Mouse (Mus musculus) heart, postnatal 14 days (tissue): ENCODE results near the gene Hoxa4. TPM values are rescaled to one million over a fixed set of nuclear protein-coding genes. Genes with fewer than 3 reads are reported as not detected.

Experiments used
- DNase-seq, 2 experiments: peaks; one replicate each; pipeline ENCODE4 v3.0.0; 2021 to 2022
- intact Hi-C: fragments of 180-260 bp; cut with DNase I; formaldehyde crosslinking; loops from one replicate; pipeline ENCODE4 v1.15.1; 2025
- total RNA-seq, 2 experiments: library from RNA; stranded (reverse); gene quantifications; 2 replicates each; pipeline ENCODE4 v1.2.3; 2021

The Hoxa4 gene
- total RNA-seq, 2 experiments from 2014 or later = 0.44 to 0.62 TPM

DNA sequence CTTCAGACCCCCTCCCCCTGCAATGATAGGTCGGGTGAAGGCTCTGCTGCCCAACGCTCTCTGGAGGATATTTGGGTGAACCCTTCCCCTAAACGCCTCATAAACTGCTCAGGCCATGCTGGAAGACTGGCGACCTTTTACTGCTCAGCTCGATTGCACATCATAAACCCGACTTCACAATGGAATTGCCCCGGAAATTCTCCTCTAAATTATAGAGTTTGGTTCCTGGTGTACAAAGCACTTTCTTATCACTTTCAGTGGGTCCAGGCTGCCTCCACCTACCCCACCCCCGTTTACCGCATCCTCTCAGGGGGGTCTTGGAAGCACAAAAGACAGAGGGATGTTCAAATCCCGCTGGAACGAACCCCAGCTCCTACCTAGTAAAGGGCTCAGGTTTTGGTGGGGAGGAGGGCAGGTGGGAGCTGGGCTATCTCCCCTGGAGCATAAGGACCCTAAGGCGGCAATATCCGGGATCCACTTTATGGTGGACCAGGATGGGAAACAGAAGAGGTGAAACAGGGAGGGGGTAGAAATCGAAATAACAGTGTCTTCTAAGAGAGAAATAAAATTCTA, 27.2 kb upstream of the Hoxa4 start:
- intact Hi-C loops = no loop called here
- DNase-seq = no peak

DNA sequence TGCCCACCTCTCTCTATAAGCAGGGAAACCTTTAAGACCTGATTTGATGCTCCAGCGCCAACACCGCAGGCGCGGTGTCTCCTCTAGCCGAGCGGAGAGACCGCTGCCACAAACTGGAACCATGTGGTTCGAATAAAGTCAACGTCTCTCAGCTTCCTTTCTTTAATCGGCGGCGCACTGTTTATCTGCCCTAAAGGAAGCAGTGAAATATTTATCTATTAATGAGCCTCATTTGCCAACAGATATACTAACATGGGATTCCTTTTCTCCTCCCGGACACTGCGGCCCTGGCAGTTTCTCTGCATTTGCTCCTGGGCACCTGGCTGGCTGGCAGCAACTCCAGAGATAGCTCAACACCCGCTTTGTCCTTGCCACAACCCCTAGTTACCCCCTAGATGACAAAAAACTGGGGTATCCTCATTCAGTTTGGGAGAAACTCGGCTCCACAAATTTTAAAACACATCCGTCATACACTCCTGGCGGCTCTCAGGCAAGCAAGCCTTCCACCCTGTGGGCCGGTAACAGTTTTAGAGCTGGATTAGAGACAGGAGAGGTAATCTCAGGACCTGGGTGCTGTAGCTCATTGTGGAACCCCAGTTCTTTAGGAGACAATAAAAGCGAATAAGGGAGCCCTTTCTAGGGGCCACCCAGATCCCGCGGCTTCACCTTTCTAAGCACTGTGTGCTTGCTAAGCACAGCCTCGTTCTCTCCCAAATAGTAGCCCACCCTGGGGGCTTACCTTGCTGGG, 26.5 kb upstream of the Hoxa4 start:
- intact Hi-C loops = no loop called here
- no peak for DNase-seq

DNA sequence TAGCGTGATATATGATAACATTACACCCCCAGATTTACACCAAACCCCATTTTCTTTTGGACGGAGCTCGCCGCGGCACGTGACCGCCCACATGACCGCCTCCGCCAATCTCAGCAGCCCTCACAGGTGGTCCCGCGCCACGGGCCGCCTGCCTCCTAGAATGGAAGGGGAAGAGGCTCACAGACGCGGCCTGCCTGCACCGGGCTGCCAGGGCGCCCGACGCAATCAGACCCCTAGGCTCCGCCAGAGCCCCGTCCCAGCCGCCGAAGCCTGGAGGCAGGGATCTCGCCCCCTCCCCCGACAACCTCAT, 25.9 kb upstream of the Hoxa4 start:
- DNase-seq = no peak

DNA sequence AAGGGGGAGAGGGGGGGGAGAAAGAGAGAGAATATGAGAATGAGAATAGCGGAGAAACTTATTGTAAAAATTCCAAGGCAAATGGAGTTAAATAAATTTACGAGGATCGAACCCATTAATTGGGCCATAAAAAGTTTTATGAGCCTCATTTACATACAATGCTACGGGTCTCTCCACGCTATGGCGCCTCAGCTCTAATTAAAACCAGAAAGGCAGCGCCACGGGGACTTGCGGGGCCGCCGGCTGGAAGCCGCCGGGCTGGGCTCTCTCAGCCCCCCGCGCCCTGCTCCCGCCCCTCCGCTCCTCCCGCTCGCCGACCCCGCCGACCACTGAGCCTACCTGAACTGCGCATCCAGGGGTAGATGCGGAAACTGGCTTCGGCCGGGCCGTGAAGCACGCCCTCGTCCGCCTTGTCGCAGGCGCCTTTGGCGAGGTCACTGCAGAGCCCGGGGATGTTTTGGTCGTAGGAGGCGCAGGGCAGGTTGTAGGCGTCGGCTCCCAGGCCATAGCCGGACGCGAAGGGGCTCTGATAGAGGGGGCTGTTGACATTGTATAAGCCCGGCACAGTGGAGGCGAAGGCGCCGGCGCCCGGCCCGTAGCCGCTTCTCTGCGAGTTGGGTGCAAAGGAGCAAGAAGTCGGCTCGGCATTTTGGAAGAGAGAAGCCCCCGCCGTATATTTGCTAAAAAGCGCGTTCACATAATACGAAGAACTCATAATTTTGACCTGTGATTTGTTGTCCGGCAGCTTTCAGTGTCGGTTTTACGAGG, 25.3 kb upstream of the Hoxa4 start:
- intact Hi-C loops = no loop called here
- no peak for DNase-seq

More for the DNA sequence above, 25.9 kb upstream of the Hoxa4 start:
- intact Hi-C loops = no loop called here

DNA sequence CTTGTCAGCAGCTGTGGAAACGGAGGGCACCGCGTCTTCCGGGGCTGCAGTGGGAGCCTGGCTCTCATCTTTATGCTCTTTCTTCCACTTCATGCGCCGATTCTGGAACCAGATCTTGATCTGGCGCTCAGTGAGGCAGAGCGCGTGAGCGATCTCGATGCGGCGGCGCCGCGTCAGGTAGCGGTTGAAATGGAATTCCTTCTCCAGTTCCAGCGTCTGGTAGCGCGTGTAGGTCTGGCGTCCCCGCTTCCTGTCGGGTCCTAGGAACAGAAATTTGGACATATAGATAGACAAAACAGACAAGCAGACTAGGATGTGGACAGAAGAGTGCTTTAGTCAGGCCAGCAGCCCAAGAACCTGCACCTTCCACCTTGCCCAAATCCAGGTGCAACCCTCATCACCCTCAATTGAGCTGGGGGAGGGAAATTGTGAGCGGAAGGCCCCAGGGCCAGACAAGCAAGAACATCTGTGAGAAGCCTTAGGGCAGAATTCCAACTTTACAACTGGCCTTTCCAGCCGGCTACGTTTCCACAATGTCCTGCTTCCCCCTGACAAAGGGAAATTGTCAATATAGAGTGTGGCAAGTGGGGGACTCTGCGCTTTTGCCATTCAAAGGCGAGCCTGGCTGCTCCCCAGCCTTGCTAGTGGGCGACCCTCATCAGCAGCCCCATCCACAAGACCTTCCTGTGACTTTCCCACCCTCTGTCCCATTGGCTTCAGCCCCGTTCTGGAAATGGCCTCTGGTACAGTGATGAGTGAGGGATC, 24.4 kb upstream of the Hoxa4 start:
- no peak for DNase-seq
- intact Hi-C loops = no loop called here

DNA sequence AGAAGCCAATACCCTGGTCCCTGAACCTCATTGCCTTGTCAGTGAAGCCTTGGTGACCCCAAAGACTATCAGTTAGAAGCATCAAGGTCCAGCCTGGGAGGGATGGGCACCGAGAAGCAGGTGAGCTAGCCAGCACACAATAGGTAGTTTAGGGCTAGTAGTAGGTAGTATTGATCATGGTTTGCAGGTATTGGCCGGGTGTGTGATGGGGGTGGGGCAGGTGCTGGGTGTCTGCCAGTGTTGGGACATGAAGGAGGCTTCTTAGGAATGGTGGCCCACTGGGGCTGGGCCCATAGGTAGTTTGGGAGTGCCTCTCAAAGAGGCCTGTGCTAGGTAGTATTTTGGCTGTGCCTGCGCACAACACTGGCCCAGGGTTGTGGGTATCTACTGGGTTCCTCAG, 23.5 kb upstream of the Hoxa4 start:
- intact Hi-C loops = no loop called here

DNA sequence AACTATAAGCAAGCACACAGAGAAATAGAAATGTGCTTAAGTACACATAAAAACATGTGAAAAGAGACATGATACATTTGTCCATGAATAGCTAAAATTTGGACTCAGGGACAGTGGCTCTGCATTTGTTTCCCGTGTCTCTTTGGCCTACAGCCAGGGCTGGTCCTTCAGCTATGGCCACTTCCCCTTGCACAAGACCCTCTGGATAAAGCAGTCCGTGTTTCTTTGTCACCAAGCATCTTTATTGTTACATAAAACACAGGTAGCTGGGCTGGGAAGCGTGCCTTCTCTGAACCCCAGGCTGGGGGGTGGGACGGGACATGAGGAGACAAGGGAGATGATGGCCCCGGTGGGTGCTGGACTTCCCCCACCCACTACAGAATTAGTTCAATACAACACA, 22.7 kb upstream of the Hoxa4 start:
- intact Hi-C loops = no loop called here
- DNase-seq = no peak

More for the DNA sequence above, 23.5 kb upstream of the Hoxa4 start:
- no peak for DNase-seq

DNA sequence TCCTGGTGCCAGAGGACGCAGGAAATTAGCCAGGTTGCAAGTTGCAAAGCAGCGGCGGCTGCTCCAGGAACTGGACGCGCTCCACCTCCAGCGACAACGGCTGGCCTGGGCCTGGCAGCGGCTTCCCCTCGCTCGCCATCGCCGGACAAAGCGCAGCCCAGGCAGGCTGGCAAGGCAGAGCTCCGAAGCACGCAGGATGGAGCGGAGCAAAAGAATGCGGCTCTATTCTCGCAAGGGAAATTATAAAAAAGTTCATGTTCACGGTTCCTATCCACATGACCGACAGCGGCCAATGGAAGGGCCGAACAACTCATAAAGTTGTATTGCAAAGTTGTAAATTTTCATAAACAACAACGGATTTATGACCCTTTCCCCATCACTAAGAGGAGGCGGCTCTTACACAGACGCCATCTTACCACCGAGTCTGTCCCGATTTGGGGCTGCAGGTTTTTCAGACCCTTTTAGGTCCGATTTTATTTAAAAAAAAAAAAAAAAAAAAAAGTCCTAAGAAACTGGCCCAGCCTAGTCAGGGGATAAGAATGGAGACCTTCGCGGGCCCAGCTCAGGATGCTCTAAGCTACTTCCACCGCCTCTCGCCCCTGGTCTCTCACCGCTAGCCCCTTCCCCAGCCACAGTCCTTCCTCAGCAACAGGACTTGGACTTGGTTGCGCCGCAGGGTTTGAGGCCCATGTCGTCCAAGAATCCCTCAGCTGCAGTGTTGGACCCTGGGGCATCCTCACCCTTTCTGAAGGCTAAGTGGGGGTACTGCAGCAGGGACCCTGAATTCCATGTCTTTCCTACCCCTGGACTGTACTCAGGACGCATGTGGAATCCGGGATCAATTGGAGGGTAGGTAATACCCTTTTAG, 21.8 kb upstream of the Hoxa4 start, which contains the start of the genes Hoxa3 and Gm28308:
Gene Hoxa3, minus strand, starts transcription at position 218 of the 868 bp plus-strand sequence.
Gene Gm28308, minus strand, starts transcription at position 221 of the 868 bp plus-strand sequence.
- peak in 1 of 2 experiments; percentile 28 for DNase-seq
- intact Hi-C loops = no loop called here

DNA sequence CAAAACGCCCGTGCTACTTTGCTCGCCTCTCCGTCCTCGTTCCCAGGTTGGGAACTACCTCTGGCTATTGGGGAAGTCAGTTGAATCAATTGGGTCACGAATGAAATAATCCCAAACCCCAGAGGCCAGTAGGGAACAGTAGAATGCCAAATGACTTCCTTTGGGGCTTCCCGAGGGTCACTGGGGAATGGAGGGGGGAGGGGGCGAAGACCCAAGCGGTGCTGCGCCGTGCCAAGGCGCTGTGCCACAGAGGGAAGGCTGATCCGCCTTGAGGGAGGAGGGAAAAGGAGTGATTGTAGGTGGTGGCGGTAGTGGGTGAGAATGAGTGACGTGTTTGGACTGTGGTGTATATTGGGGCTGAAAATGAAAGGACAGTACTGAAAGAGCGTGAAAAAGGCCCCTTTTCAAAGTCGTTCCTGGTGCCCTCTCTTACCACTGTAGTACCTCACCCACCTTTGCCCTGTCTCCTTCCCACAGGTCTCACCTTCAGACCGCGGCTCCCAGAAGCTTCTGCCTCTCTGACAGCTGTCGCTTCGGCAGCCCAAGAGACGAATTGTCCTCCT, 21.1 kb upstream of the Hoxa4 start:
- intact Hi-C loops = no loop called here
- DNase-seq = peak in 1 of 2 experiments; percentile 4

DNA sequence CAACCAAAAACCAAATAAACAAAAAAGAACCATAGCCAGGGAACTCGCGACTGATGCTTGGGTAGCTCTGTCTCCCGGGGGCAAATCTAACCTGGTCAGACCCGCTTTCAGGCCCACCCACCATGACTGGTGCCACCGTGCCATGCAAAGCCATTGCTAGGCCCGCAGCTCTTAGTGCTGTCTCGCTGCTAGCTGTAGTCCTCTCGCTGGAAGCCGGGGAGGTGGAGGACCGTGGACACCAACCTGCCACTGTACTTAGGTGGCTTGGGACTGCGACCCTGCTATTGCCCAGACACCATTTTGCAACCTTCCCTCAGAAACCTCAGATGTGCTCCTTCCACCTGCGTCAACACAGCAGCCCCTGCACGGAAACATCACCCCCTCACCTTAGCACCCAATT, 20.4 kb upstream of the Hoxa4 start:
- intact Hi-C loops = no loop called here
- peak in 1 of 2 experiments; percentile 6 for DNase-seq

DNA sequence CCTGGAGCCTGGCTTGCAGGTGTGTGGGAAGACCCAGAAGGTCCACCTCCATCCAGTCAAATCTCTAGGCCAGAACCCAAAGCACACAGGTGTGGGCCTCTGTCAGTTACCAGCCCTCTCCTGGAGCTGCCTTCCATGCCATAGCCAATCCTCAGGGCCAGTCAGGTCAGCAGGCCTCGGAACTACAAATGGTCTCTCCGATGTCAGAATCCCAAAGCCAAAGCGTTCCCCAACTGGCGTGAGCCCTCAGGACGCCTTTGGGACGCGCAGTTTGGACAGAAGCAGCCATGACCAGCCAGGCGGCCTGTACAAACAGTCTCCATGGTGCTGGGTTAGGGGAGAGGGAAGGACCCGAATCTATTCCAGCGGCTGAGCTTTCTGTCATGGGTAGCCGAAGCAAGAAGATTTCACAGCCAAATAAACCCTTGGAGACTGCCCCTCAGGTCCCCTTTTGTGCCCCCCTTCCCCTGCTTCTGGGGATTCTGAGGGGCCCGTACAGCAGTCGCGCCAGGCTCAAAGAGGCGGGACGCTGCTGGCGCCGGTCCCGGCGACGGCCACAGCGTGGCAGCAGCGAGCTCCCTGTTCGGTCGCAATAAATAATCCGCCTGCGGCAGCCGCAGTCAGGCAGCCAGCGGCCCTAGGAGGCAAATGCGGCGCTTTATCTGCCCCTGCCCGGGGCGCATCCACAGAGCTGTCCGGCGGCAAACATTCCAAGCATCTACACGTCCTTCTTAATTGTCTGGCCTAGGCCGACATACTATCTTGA, 19.8 kb upstream of the Hoxa4 start:
- intact Hi-C loops = no loop called here
- peak; percentile 79 to 87 for DNase-seq

DNA sequence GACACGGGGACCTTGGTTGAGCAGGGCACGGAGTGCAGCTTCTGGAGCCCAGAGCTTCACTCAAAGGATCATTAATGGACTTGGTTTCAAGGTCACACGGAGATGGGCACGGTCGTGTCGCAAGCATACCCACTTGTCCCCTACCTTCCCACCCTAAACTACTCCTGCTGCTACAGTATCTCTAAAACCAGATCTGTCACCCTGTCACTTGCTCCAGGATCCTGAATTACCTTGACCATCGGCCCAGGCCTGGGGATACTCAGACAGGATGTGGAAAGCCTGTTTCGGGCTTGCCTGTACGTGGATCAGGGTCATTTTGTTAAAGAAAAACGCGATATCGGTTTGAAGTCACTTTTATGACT, 18.1 kb upstream of the Hoxa4 start:
- intact Hi-C loops = no loop called here
- DNase-seq = no peak

DNA sequence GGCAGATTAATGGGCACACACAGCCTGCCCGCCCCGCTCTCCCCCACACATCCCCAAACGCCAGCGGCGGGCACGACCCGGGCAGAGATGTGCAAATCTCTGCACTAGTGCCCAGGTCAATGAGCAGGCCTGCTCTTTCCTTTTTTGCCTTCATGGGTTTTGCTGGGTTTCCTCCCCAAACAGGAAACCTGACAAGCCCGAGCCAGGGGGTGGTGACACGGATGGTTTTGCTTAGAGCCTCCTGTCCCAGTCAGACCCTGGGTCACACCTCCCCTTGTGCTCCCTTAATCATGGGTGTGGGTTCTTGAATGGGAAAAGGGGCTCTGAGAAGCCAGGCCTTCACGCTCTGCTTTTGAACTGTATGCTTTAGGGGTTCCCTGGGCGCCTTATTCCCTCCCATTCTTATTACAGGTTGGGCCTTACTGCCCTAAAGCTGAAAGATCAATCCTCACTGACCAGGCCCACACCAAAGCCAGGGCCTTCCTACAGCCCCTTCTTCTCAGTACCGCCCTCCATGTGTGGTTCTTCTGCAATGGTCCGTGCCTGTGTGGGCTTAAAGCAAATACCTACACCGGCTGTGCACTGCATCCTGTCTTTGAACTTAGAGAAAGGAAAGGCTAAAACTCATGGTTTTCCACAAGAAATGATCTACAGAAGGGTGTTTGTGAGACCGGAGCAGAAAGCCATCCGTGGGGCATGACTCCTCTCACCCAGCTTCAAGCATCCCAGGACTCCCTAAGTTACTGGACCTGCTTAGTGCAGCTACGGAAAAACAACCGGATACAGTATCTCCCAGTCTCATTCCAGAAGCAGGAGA, 17.5 kb upstream of the Hoxa4 start:
- DNase-seq = peak in 1 of 2 experiments; percentile 4
- intact Hi-C loops = no loop called here

DNA sequence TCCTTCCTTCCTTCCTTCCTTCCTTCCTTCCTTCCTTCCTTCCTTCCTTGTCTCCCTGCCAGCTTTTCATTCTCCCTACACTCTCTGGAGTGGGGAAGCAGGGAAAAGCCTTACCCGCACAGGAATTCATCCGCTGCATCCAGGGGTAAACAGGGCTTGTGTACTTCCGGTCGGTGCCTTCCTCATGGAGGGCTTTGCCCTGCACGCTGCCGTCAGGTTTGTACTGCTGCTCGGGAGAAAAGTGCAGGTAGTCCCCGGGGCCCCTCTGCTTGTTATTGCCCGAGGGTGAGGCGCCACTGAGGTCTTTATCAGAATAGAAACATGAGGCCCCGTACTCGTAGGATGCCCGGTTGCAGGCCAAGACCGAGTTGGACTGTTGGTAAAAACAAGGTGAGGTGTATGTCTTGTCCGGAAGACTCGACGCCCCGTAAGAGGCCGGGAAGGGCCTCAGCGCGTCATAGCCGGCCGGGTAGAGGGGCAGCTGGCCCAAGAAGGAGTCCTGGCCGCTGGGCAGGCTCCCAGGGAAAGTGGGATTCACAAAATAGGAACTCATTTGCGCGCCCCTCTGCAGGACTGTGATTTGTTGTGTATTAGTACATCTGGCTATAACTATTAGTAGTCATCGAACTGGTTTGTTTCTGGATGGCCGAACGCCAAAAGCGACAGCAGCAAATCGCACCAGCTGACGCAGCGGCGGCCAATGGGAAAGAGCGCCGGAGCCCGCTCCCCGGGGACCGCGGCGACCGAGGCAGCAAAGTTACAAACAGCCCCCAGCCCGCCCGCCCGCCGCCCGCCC, 16.7 kb upstream of the Hoxa4 start, which contains the start of gene Hoxa6:
Gene Hoxa6, minus strand, starts transcription at position 651 of the 796 bp plus-strand sequence.
- peak in 1 of 2 experiments; percentile 28 for DNase-seq
- intact Hi-C loops = no loop called here

DNA sequence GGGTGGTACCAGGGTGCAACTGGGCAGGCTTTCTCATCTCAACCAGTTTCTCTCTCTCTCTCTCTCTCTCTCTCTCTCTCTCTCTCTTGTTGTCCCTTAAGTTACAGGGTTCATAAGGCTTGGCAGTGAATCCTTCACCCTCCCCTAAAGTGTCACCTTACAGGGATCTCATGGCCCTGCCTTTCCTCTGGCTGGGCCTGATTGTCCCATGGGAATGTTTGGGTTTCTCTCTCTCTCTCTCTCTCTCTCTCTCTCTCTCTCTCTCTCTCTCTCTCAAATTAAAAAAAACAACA, 16.1 kb upstream of the Hoxa4 start:
- intact Hi-C loops = no loop called here
- no peak for DNase-seq

DNA sequence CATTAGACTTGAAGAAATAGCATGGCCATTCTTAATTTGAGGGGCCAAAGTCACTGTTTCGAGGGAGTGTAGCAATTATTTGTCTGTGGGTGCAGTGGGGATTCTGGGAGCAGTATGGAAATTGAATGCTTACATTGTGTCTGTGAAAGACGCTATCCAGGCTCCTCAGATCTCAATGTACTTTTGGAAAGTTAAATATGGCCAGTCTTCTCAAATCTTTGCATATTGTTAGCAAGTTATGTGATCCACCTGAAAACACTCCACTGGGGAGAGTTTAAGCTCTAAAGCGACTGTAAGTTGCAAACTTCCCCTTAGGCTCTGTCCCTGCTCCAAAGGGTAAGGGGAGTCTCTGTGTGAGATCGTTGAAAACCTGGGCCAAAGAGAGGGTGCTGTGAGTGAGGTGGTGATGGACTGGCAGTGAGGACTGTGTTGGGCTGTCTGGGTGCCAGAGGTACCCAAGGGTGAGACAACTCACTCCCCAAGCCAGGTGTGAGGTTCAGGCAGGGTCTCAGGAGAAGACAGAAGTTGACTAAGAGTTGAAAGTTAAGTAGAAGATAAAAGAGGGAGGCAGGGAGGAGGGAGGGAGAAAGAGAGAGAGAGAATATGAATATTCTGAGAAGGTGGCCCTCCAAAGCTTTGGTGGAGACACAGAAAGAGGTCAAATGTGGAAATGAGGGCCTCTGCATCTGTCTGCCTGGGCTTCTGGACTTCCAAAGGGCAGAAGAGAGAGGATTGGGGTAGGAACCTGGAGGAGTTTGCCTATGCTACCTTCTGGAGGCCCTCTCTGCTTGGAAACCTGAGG, 15.5 kb upstream of the Hoxa4 start:
- intact Hi-C loops = no loop called here
- no peak for DNase-seq
